In the genomic region with DNA sequence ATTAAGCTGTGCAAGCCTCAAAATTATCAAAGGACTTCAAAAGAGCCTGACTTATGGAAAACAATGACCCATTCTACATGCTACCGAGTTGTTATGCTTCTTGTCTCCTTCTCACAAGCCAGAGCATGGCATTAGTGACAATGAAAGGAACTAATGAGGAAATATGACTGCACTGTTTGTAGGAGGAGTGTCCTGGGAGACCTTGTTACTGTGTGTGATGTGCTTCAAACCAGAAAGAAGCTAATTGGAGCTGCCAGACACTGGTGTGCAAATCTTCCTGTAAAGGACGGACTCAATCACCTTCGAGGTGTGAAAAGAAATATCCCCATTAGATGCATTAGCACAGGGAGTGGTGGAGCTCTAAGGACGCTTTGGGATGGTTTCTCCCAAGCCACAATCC, we compare ENCODE assay signal across 26 mouse cellular contexts.
DNase-seq lines count a peak whose midpoint lies in the region; ATAC-seq lines count a peak whose summit lies in the region.
"Had no signal": no experiment of that assay in that cellular context is flagged by ENCODE, and none has a peak within 500 bp of the region (broad histone marks: within the 10 kb centered on the region; RNA-seq: fewer than 3 reads in every experiment).

No protein-coding gene starts in this region.

- peak; percentile 25 for DNase-seq in forebrain, embryonic 14.5 days (ENCODE audit: low spot score)
- DNase-seq in forebrain, embryonic 10.5 days (ENCODE audit: extremely low spot score, low spot score): no peak
- no peak for DNase-seq in midbrain, embryonic 10.5 days (ENCODE audit: low spot score)
- DNase-seq in mesoderm, embryonic 11.5 days (ENCODE audit: low read depth, low spot score): peak; percentile 7
- peak; percentile 85 for DNase-seq in retina, postnatal 1 day
- no peak for DNase-seq in c-Kit-positive CD71-positive TER-119-positive erythroid progenitor cells, embryonic 14.5 days (ENCODE audit: low spot score)
- DNase-seq: adrenal gland, postnatal 10 days; B cell, adult 2 months; cerebellum, adult 9-10 months; gastrocnemius, postnatal 25 days; kidney, adult 2 months; lung, embryonic 14.5 days; lung, postnatal 36 days; right cerebral cortex, adult 18-20 months; right cerebral cortex, postnatal 4 days; thymus, postnatal 14 days had no signal

- H3K36me3 ChIP-seq in forebrain, embryonic 14.5 days (ENCODE audit: control insufficient read depth, insufficient read depth, low read length): no peaks in the 10 kb centered on the region
- H3K36me3 ChIP-seq in forebrain, embryonic 10.5 days (replicated peaks): no peaks in the 10 kb centered on the region
- no peaks in the 10 kb centered on the region for H3K36me3 ChIP-seq in midbrain, embryonic 12.5 days
- no peaks in the 10 kb centered on the region for H3K36me3 ChIP-seq in midbrain, embryonic 10.5 days
- H3K36me3 ChIP-seq: limb, embryonic 15.5 days; neural tube, embryonic 13.5 days had no signal

- H3K4me3 ChIP-seq in forebrain, embryonic 14.5 days (ENCODE audit: low read depth, low read length): no peak overlapping the region
- no peak overlapping the region for H3K4me3 ChIP-seq in forebrain, embryonic 10.5 days
- no peak overlapping the region for H3K4me3 ChIP-seq in midbrain, embryonic 12.5 days
- no peak overlapping the region for H3K4me3 ChIP-seq in midbrain, embryonic 10.5 days
- H3K4me3 ChIP-seq: left cerebral cortex, adult 2 months; limb, embryonic 15.5 days; megakaryocyte, embryonic 14.5 days; myocyte; neural tube, embryonic 13.5 days had no signal

- peak; percentile 54; the same call in 1 of the 2 replicates for ATAC-seq in forebrain, embryonic 14.5 days
- ATAC-seq in midbrain, embryonic 12.5 days (ENCODE audit: low FRiP score, low read depth): peak; percentile 72; the same call in 1 of the 2 replicates

- H3K4me2 ChIP-seq in forebrain, embryonic 14.5 days (ENCODE audit: low read length): no peak overlapping the region
- H3K4me2 ChIP-seq in midbrain, embryonic 12.5 days (replicated peaks): no peak overlapping the region
- H3K4me2 ChIP-seq: limb, embryonic 15.5 days; lung, embryonic 14.5 days; neural tube, embryonic 13.5 days had no signal

- H3K9me3 ChIP-seq in forebrain, embryonic 14.5 days (replicated peaks; ENCODE audit: control insufficient read depth, low read length): no peaks in the 10 kb centered on the region
- H3K9me3 ChIP-seq in forebrain, embryonic 10.5 days: no peaks in the 10 kb centered on the region
- no peaks in the 10 kb centered on the region for H3K9me3 ChIP-seq in midbrain, embryonic 12.5 days
- H3K9me3 ChIP-seq in midbrain, embryonic 10.5 days (replicated peaks): no peaks in the 10 kb centered on the region
- H3K9me3 ChIP-seq: G1E; limb, embryonic 15.5 days; neural tube, embryonic 13.5 days had no signal

- H3K27ac ChIP-seq in forebrain, embryonic 14.5 days (ENCODE audit: low read depth, low read length): no peak overlapping the region
- no peak overlapping the region for H3K27ac ChIP-seq in forebrain, embryonic 10.5 days
- H3K27ac ChIP-seq in midbrain, embryonic 12.5 days (replicated peaks): no peak overlapping the region
- no peak overlapping the region for H3K27ac ChIP-seq in midbrain, embryonic 10.5 days (replicated peaks)
- H3K27ac ChIP-seq: kidney, postnatal 0 days; left cerebral cortex, adult 2 months; limb, embryonic 15.5 days; liver, embryonic 14.5 days; neural tube, embryonic 13.5 days had no signal

- H3K4me1 ChIP-seq in forebrain, embryonic 14.5 days (ENCODE audit: control insufficient read depth, insufficient read depth, low read length): peaks cover 5% of the 10 kb centered on the region; the same call in 1 of the 2 replicates
- peaks cover 35% of the 10 kb centered on the region for H3K4me1 ChIP-seq in forebrain, embryonic 10.5 days
- H3K4me1 ChIP-seq in midbrain, embryonic 12.5 days: peaks cover 4% of the 10 kb centered on the region
- H3K4me1 ChIP-seq in midbrain, embryonic 10.5 days: peaks cover 2% of the 10 kb centered on the region; the same call in 1 of the 2 replicates
- H3K4me1 ChIP-seq: limb, embryonic 15.5 days; megakaryocyte, embryonic 14.5 days had no signal

- 10% methylated on average over 4 of the region's 4 CpGs for WGBS in forebrain, embryonic 14.5 days
- WGBS in forebrain, embryonic 10.5 days: 30% methylated on average over 4 of the region's 4 CpGs
- WGBS in midbrain, embryonic 12.5 days: 45% methylated on average over 4 of the region's 4 CpGs
- 67% methylated on average over 4 of the region's 4 CpGs for WGBS in midbrain, embryonic 10.5 days

- no peak overlapping the region for H3K9ac ChIP-seq in forebrain, embryonic 14.5 days (ENCODE audit: low read length)
- no peak overlapping the region for H3K9ac ChIP-seq in midbrain, embryonic 12.5 days (replicated peaks)
- H3K9ac ChIP-seq: limb, embryonic 15.5 days; liver, embryonic 14.5 days; lung, embryonic 14.5 days; neural tube, embryonic 13.5 days had no signal

- no peaks in the 10 kb centered on the region for H3K27me3 ChIP-seq in forebrain, embryonic 14.5 days (replicated peaks; ENCODE audit: control insufficient read depth, insufficient read depth, low read length)
- no peaks in the 10 kb centered on the region for H3K27me3 ChIP-seq in forebrain, embryonic 10.5 days (ENCODE audit: poor library complexity, severe bottlenecking)
- no peaks in the 10 kb centered on the region for H3K27me3 ChIP-seq in midbrain, embryonic 12.5 days
- no peaks in the 10 kb centered on the region for H3K27me3 ChIP-seq in midbrain, embryonic 10.5 days (ENCODE audit: low read depth, poor library complexity, severe bottlenecking)
- H3K27me3 ChIP-seq: CH12.LX; limb, embryonic 15.5 days; megakaryocyte, embryonic 14.5 days; neural tube, embryonic 13.5 days had no signal

Comparison
In these comparisons a context has a peak if more than half of its experiments do, and no peak if none do; other contexts are left out.
1. DNase-seq: peak in forebrain, embryonic 14.5 days (single experiment), mesoderm, embryonic 11.5 days (single experiment) and retina, postnatal 1 day (single experiment); none in forebrain, embryonic 10.5 days (single experiment), midbrain, embryonic 10.5 days (single experiment) and c-Kit-positive CD71-positive TER-119-positive erythroid progenitor cells, embryonic 14.5 days (single experiment).